Mouse (Mus musculus) G1E (cell line): ENCODE data around the gene Hectd4. TPM values are rescaled to one million over a fixed set of nuclear protein-coding genes. Genes with fewer than 3 reads are reported as not detected.

ENCODE experiments used
- ATAC-seq: 2 replicates; pipeline ENCODE4 v1.8.0; 2016; ENCODE audit warnings: mild to moderate bottlenecking; ENCODE audit not compliant: insufficient number of reproducible peaks, poor library complexity, low FRiP score, severe bottlenecking; ENCODE audit errors: extremely low read depth
- DNase-seq: peaks from one replicate; pipeline ENCODE4 v3.0.0; 2012; ENCODE audit warnings: low spot score
- H3K27me3 ChIP-seq: 2 replicates; pipeline ENCODE4 v1.6.1; 2012; ENCODE audit warnings: mild to moderate bottlenecking, low read length, inconsistent platforms; ENCODE audit not compliant: insufficient read depth
- H3K36me3 ChIP-seq: replicated peaks from 2 replicates; pipeline ENCODE3; 2012; ENCODE audit warnings: mild to moderate bottlenecking, inconsistent platforms
- H3K4me1 ChIP-seq: 2 replicates; pipeline ENCODE4 v1.6.1; 2012; ENCODE audit warnings: low read depth, low read length, inconsistent platforms, mixed read lengths; ENCODE audit not compliant: insufficient read depth
- H3K4me3 ChIP-seq: 2 replicates; pipeline ENCODE4 v1.5.1; 2012; ENCODE audit warnings: low read depth, mild to moderate bottlenecking, inconsistent platforms, low read length, moderate library complexity, mixed read lengths
- H3K9me3 ChIP-seq: replicated peaks from 2 replicates; pipeline ENCODE4 v1.6.1; 2012; ENCODE audit warnings: inconsistent platforms
- CTCF ChIP-seq: IDR thresholded peaks from 2 replicates; pipeline ENCODE4 v1.5.1; 2012; ENCODE audit warnings: low read depth, low read length, inconsistent platforms, mixed read lengths
- GATA1 ChIP-seq: IDR thresholded peaks from 2 replicates; pipeline ENCODE4 v1.6.1; 2012; ENCODE audit warnings: borderline replicate concordance, low read length, inconsistent platforms, mixed read lengths
- GATA2 ChIP-seq: IDR thresholded peaks from 2 replicates; pipeline ENCODE4 v1.6.1; 2012; ENCODE audit warnings: low read depth, low read length, inconsistent platforms, borderline replicate concordance
- POLR2AphosphoS5 ChIP-seq: IDR thresholded peaks from 2 replicates; pipeline ENCODE4 v1.6.1; 2012; ENCODE audit warnings: low read depth, low read length, inconsistent platforms; ENCODE audit not compliant: insufficient replicate concordance
- TAL1 ChIP-seq: conservative IDR thresholded peaks from 2 replicates; pipeline ENCODE4 v1.6.1; 2012; ENCODE audit warnings: low read depth, low read length, inconsistent platforms, mixed read lengths
- polyA plus RNA-seq: library from polyadenylated mRNA; stranded (reverse); fragments of >175 nt; gene quantifications from 2 replicates; pipeline ENCODE4 v1.2.3, GENCODE M21; 2012
- total RNA-seq, 2 experiments: library from RNA; stranded (forward) in 1 of 2; stranded (reverse) in 1 of 2; fragments of 200-1000 nt in 1 of 2; fragments of >200 nt in 1 of 2; fragmentation: Nextera tagmentation in 1 of 2; gene quantifications; 2 replicates each; pipeline ENCODE4 v1.2.3; 2014 to 2017

Gene Hectd4
- total and polyA plus RNA-seq, 3 experiments: 22.8 to 177 (median 22.8) TPM

GRCm38 (mm10) chr5:121287213-121287612 is 67.2 kb downstream of the Hectd4 start:
- peaks cover 88% of the 10 kb centered on the region for H3K36me3 ChIP-seq
- TF ChIP-seq TAL1: no peak
- no peak for TF ChIP-seq GATA1
- TF ChIP-seq POLR2AphosphoS5: no peak
- TF ChIP-seq GATA2: no peak
- TF ChIP-seq CTCF: no peak
- peaks cover 6% of the 10 kb centered on the region; the same call in 1 of the 2 replicates for H3K4me1 ChIP-seq
- ATAC-seq (no peak), DNase-seq (no peak)
- no peak overlapping the region for H3K4me3 ChIP-seq
- H3K9me3 ChIP-seq: no peaks in the 10 kb centered on the region
- no peaks in the 10 kb centered on the region for H3K27me3 ChIP-seq

- H3K36me3 ChIP-seq: peaks cover 92% of the 10 kb centered on the region
- no peak for ATAC-seq
Observed at GRCm38 (mm10) chr5:121290289-121290688, 70.3 kb downstream of the Hectd4 start.

GRCm38 (mm10) chr5:121292309-121293165 is 72.5 kb downstream of the Hectd4 start:
- ATAC-seq (0 out of 2 replicates have a peak, but pooled peaks have one; percentile 15), DNase-seq (no peak)
- H3K9me3 ChIP-seq: no peaks in the 10 kb centered on the region
- TF ChIP-seq POLR2AphosphoS5: no peak
- TF ChIP-seq CTCF: no peak
- TF ChIP-seq GATA1: no peak
- TF ChIP-seq TAL1: no peak
- no peak for TF ChIP-seq GATA2
- H3K4me1 ChIP-seq: peaks cover 12% of the 10 kb centered on the region
- peaks cover 92% of the 10 kb centered on the region for H3K36me3 ChIP-seq
- H3K27me3 ChIP-seq: no peaks in the 10 kb centered on the region
- H3K4me3 ChIP-seq: no peak overlapping the region

More at GRCm38 (mm10) chr5:121290289-121290688, 70.3 kb downstream of the Hectd4 start:
- TF ChIP-seq GATA2 (no peak), GATA1 (no peak), TAL1 (no peak), CTCF (no peak), POLR2AphosphoS5 (no peak)
- Histone ChIP-seq H3K9me3 (no peaks in the 10 kb centered on the region), H3K4me3 (no peak overlapping the region), H3K4me1 (peaks cover 9% of the 10 kb centered on the region), H3K27me3 (no peaks in the 10 kb centered on the region)
- DNase-seq: no peak

- TF ChIP-seq CTCF (no peak), TAL1 (no peak), GATA2 (no peak), POLR2AphosphoS5 (no peak), GATA1 (no peak)
- Histone ChIP-seq H3K27me3 (peaks cover 4% of the 10 kb centered on the region; the same call in 1 of the 2 replicates), H3K36me3 (peaks cover 98% of the 10 kb centered on the region), H3K4me1 (no peaks in the 10 kb centered on the region), H3K9me3 (no peaks in the 10 kb centered on the region), H3K4me3 (no peak overlapping the region)
- ATAC-seq: no peak
- DNase-seq: no peak
Observed at GRCm38 (mm10) chr5:121305009-121305408, 85.0 kb downstream of the Hectd4 start.

GRCm38 (mm10) chr5:121307620-121308019 is 87.6 kb downstream of the Hectd4 start:
- H3K4me1 ChIP-seq: no peaks in the 10 kb centered on the region
- DNase-seq (no peak), ATAC-seq (no peak)
- peaks cover 4% of the 10 kb centered on the region; the same call in 1 of the 2 replicates for H3K27me3 ChIP-seq
- no peak overlapping the region for H3K4me3 ChIP-seq
- TF ChIP-seq CTCF: no peak
- TF ChIP-seq POLR2AphosphoS5: no peak
- TF ChIP-seq GATA1: no peak
- no peak for TF ChIP-seq GATA2
- TF ChIP-seq TAL1: no peak
- peaks cover 99% of the 10 kb centered on the region for H3K36me3 ChIP-seq
- no peaks in the 10 kb centered on the region for H3K9me3 ChIP-seq

- TF ChIP-seq CTCF: no peak
- no peak for TF ChIP-seq TAL1
- no peak for TF ChIP-seq POLR2AphosphoS5
- no peak for TF ChIP-seq GATA1
- no peak for TF ChIP-seq GATA2
- no peaks in the 10 kb centered on the region for H3K4me1 ChIP-seq
- H3K27me3 ChIP-seq: peaks cover 4% of the 10 kb centered on the region; the same call in 1 of the 2 replicates
- ATAC-seq (no peak), DNase-seq (no peak)
- no peaks in the 10 kb centered on the region for H3K9me3 ChIP-seq
- no peak overlapping the region for H3K4me3 ChIP-seq
- H3K36me3 ChIP-seq: peaks cover 100% of the 10 kb centered on the region
Observed at GRCm38 (mm10) chr5:121311576-121311975, 91.6 kb downstream of the Hectd4 start.
